Mouse (Mus musculus) megakaryocyte, embryonic 14.5 days (primary cell): Measurements from ENCODE around the gene Cdc6.

Experiments
- FLI1 ChIP-seq: IDR thresholded peaks from 2 replicates; pipeline ENCODE4 v1.6.1; 2012; ENCODE audit warnings: low read length, inconsistent platforms, mixed read lengths
- GATA1 ChIP-seq: IDR thresholded peaks from 3 replicates; pipeline ENCODE4 v1.6.1; 2012; ENCODE audit warnings: mixed read lengths, low read length, inconsistent platforms, borderline replicate concordance

DNA sequence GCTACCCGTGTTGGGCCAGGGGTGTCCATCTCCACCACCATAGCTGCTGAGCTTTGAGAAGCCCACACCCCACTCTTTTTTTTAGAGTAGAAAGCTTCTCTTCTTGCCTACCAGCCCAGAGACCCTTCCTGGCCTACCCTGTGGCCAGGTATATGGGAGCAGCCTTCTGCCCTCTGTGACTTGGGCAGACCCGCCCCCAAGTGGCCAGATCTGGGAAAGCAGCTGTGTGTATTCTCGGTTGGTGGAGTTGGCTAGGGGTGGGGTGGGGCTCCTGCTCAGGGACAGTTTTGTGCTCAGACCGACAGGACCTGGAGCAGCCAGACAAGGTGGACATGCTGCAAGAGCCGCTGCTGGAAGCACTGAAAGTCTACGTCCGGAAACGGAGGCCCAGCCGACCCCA is 64.6 kb downstream of the Cdc6 start:
- no peak for TF ChIP-seq GATA1
- no peak for TF ChIP-seq FLI1
